Mouse (Mus musculus): Measurements from ENCODE around the gene Csrp1.

Gene Csrp1

GRCm38 (mm10) chr1:135698046-135698445 is 21.8 kb upstream of the Csrp1 start:
- DNase-seq (ENCODE audit: low read depth): no peak

DNA sequence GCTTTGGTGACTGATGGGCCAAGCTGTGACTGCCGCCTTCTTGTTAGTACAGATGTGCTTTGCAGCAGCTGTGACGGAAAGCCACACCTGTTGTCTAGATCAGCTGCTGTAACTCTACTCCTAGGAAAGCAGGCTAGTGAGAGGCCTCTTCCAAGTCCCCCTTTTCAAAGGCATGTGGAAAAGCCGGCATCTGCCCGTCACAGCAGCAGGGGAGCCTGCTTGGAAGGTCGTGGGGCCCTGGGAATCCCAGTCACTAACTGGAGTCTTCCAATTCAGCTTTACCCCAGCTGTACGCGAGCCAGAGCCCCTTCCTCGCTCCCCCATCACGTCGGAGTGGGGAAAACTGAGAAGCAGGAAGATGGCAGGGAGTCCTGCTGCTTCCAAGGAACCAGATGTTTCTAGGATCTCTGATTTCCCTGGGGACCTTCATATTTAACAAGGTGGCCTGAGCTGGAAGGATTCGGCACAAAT is 21.4 kb upstream of the Csrp1 start:
- DNase-seq (ENCODE audit: low read depth): no peak

- DNase-seq (ENCODE audit: low read depth): no peak
These were observed 20.7 kb upstream of the Csrp1 start for GRCm38 (mm10) chr1:135698996-135699705.

DNA sequence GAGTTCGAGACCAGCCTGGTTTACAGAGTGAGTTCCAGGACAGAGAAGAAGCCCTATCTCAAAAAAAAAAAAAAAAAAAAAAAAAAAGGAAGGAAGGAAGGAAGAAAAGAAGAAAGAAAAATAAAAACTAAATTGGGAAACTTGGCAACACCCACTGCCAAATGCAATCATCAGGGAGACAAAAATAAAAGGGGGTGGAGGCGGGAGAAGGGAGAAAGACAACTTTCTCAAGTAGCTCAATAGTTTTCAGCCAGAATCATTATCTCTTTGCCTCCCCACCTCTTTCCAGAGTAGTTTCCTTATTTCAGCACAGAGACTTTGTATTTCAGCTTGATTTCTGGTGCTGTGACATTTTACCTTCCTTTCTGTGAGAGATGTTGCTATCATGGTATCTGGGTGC is 20.0 kb upstream of the Csrp1 start:
- DNase-seq (ENCODE audit: low read depth): no peak

DNA sequence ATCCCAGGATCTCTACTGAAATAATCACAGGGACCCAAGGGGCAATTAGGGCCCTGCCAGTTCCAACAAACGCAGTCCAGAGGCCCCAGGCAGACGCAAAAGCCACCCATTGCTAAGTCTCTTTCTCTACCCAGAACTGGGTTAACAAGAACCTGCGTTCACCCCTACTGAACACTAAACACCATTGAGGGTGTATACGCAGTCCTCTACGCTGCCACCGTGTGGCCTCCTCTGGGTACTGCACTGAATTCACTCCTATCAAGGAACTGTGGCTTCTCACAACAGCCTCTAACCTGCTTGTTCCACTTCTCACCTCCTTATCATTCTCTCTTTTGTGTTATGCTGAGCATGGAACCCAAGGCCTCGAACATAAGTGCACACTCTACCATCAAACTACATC is 19.3 kb upstream of the Csrp1 start:
- peak; percentile 84 for DNase-seq (ENCODE audit: low read depth)

DNA sequence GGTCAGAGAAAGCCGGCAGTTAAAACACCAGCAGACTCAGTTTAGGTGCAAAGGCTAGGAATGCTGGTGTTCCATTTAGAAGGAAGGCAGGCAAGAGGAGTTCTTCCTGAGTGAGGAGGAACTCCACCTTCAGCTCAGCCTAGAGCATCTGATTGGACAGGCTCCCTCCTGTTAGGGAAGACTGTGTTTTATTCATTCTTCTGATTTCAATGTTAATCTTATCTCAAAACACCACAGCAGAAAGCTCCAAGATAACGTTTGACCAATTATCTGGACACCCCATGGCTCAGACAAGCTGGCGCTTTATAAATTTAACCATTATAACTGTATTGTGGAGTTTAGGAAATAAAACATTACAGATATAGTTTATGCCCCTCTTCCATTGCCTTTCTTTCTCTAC is 18.5 kb upstream of the Csrp1 start:
- DNase-seq (ENCODE audit: low read depth): no peak

DNA sequence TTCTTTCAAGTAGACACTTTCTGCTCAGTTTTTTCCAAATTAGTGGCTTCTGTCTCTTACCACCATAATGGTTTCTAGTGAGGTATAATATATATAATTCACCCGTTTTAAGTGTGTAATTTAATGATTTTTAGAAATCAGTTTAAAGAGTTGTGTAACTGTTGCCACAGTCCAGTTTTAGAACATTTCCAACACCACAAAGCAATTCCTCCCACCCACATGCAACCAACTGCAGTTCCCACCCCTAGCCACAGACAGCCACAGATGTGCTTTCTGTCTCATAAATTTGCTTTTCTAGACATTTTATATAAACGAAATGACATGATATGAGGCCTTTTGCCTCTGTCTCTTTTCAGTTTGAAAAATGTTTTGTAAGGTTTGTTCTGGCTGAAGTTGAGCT is 17.1 kb upstream of the Csrp1 start:
- no peak for DNase-seq (ENCODE audit: low read depth)

- DNase-seq (ENCODE audit: low read depth): no peak
These were observed 15.5 kb upstream of the Csrp1 start for GRCm38 (mm10) chr1:135704317-135704821.

- DNase-seq (ENCODE audit: low read depth): no peak
These were observed 11.5 kb upstream of the Csrp1 start for GRCm38 (mm10) chr1:135708369-135708768.

DNA sequence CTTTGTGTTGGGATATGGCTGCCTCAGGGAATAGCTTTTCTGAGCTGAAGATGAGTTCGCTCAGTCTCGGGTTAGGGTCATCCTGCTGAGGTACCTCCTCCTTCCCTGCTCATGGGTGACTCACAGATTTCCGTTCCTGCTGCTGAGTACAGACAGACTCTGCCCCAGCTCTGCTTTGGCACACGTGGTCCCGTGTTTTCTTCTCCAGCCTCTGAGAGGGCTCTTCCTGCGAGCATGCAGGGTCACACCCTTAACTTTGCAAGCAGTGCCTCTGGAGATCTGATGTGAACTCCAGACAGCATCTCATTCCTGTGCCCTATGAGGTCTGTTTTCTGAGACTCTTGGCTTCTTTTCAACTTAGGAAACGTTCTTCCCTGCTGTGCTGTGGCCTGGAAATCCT is 8.7 kb upstream of the Csrp1 start:
- DNase-seq (ENCODE audit: low read depth): no peak

DNA sequence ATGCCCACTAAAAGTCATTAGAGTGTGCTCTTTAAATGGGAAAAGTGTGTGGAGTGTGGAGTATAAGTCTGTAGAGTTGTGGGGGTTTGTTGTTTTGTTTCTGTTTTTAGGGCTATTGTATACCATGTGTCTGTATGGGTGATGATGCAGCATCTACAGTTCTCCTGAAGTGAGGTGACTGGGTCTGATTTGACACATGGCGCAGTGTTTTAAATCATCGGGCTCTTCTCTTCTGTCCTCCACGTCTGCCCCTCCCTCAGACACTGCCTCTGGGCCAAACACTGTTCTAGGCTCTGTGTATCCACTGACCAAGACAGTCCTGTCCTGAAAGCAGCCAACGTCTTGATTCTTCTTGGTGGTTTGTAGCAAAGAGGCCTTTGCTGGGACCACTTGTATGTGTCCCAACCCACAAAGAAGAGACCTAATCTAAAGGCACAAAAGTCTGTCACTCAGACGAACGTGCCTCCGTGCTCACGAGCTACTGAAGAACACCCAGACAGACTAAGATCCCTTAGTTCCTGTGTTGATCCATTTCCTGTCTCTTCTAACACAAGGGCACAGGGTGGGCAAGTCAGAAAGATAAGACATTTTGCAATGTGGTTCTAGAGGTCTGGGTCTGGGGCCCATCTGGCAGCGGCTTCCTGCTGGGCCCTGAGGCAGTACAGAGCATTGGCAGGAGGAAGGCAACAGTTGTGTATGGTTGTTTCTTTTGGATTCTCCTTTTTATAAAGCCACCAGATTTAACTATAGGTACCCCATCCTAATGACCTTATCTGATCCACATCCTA is 5.6 kb upstream of the Csrp1 start:
- DNase-seq (ENCODE audit: low read depth): no peak

- no peak for DNase-seq (ENCODE audit: low read depth)
These were observed 4.8 kb upstream of the Csrp1 start for GRCm38 (mm10) chr1:135714901-135715609.

DNA sequence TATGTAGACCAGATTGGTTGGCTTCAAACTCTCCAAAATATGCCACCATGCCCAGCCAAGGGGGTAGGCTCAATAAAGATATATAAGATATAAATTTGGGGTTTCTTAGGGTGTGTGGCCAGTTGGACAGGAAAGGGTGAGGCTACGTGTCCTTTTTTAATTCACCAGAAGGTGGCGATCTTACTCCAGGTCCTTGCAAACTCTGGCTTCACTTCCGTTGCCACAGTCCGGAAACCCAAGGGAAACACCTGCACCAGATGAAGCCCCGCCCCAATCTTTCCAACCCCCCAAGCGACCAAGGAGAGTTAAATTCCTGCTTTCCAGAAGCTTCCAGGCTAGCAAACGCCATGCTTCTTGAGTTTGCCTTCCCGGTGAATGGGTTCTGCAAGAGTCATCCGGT is 375 bp upstream of the Csrp1 start:
- DNase-seq (ENCODE audit: low read depth): peak; percentile 63

- DNase-seq (ENCODE audit: low read depth): no peak
These were observed 3.2 kb downstream of the Csrp1 start for GRCm38 (mm10) chr1:135723016-135723415.

DNA sequence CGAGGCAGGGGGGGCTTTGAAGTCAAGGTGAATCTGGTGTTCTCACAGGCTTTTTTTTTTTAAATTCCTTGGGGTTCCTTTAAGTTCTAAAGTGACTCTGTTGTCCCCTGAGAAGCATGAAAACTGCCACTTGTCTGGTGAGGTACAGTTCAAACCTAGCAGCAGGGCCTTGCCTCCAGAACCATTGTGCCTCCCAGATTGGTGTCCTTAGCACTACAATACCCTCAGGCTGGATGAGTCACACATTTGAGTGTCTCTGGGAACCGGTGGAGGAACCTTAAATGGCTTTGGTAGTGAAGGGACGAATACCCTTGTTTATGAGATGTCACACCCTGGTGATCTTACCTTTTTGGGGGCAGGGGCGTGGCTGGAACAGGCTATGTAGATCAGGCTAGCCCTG is 4.3 kb downstream of the Csrp1 start:
- no peak for DNase-seq (ENCODE audit: low read depth)

DNA sequence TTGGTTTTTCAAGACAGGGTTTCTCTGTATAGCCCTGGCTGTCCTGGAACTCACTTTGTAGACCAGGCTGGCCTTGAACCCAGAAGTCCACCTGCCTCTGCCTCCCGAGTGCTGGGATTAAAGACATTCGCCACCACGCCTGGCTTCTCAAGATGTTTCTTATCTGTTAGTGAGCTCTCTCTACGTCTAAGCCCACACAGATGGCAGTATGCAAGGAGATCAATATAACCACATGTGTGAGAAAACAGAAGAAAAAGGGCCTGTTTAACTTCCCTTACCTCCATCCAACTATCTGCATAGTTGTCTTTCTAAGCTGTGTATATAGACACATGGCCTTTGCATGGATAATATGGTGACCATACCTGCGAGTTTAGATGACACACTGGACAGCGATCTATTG is 5.5 kb downstream of the Csrp1 start:
- no peak for DNase-seq (ENCODE audit: low read depth)

GRCm38 (mm10) chr1:135725936-135726335 is 6.1 kb downstream of the Csrp1 start:
- no peak for DNase-seq (ENCODE audit: low read depth)

GRCm38 (mm10) chr1:135728631-135729366 is 8.9 kb downstream of the Csrp1 start:
- peak; percentile 89 for DNase-seq (ENCODE audit: low read depth)

GRCm38 (mm10) chr1:135729367-135729713 is 9.5 kb downstream of the Csrp1 start:
- no peak for DNase-seq (ENCODE audit: low read depth)

DNA sequence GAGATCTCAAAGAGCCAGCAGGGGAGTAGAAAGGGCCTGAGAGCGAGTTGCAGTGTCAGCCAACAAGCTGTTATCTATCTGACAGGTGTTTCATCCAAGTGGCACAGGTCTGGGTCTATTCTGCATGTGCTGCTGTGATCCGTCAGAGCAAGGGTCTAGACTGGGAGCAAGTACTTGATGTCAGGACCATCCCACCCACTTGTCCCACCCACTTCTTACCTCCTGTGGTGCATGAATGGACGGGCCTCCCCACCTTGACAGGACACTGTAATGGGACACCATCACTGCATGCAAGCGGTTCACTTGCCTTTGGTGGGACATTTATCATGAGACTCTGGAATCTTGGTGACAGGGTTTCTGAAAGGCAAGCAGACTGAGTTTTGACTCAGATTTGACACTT is 10.0 kb downstream of the Csrp1 start:
- DNase-seq (ENCODE audit: low read depth): no peak

DNA sequence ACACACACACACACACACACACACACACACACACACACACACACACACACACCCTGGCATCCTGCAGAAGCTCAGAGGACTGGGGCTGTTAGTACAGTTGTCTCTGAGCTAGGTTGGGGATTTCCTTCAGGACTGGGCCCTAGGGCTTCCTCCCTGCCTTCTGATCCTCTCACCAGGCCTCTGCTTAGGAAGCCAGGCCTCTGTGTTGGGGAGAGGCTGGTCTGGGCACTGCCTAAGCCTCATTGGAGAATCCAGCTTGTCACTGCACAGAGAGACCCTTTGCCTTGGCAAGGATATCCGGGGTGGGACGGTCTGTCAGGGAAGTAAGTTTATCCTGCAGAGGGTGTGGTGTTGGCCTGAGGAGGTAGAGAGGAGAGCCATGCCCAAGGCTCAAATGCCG is 10.4 kb downstream of the Csrp1 start:
- DNase-seq (ENCODE audit: low read depth): no peak

- DNase-seq (ENCODE audit: low read depth): no peak
These were observed 11.5 kb downstream of the Csrp1 start for GRCm38 (mm10) chr1:135731393-135731792.
